Mouse (Mus musculus) C2C12 (cell line): ENCODE data around the gene Asic3. TPM values are rescaled to one million over a fixed set of nuclear protein-coding genes. Genes with fewer than 3 reads are reported as not detected.
A peak's percentile ranks its signal among the peaks of the same experiment; 100 is the strongest.

Experiments
- H3K27me3 ChIP-seq: one replicate; pipeline ENCODE4 v1.6.1; 2011; ENCODE audit not compliant: control insufficient read depth, insufficient read depth, insufficient read length
- H3K36me3 ChIP-seq: one replicate; pipeline ENCODE4 v1.6.1; 2011; ENCODE audit not compliant: control insufficient read depth, insufficient read depth
- H3K4me3 ChIP-seq: one replicate; pipeline ENCODE4 v1.5.1; 2011; ENCODE audit warnings: mild to moderate bottlenecking, control low read depth; ENCODE audit not compliant: poor library complexity, insufficient read depth, severe bottlenecking
- H3K79me2 ChIP-seq: one replicate; pipeline ENCODE4 v1.6.1; 2011; ENCODE audit not compliant: control insufficient read depth, insufficient read depth
- H3K79me3 ChIP-seq: one replicate; pipeline ENCODE4 v1.6.1; 2011; ENCODE audit warnings: low read depth, control low read depth
- H3ac ChIP-seq: one replicate; pipeline ENCODE3; 2011; ENCODE audit warnings: low read depth; ENCODE audit not compliant: control insufficient read depth, insufficient read length
- CEBPB ChIP-seq: IDR thresholded peaks from one replicate; pipeline ENCODE4 v1.6.1; 2011; ENCODE audit warnings: low read depth, mild to moderate bottlenecking, control low read depth, moderate library complexity
- CTCF ChIP-seq: IDR thresholded peaks from one replicate; pipeline ENCODE4 v1.5.1; 2011; ENCODE audit not compliant: control insufficient read depth, insufficient read depth, insufficient read length
- FOSL1 ChIP-seq: IDR thresholded peaks from one replicate; pipeline ENCODE4 v1.8.0; 2011; ENCODE audit warnings: mild to moderate bottlenecking, low read length; ENCODE audit not compliant: poor library complexity, insufficient read depth, severe bottlenecking
- MAX ChIP-seq: IDR thresholded peaks from one replicate; pipeline ENCODE4 v1.6.1; 2011; ENCODE audit warnings: mild to moderate bottlenecking, control low read depth
- MYOD1 ChIP-seq: IDR thresholded peaks from one replicate; pipeline ENCODE4 v1.6.1; 2011; ENCODE audit warnings: low read depth; ENCODE audit not compliant: control insufficient read depth, insufficient read length
- MYOG ChIP-seq: IDR thresholded peaks from one replicate; pipeline ENCODE4 v1.6.1; 2011; ENCODE audit not compliant: control insufficient read depth, insufficient read length; ENCODE audit errors: extremely low read depth
- USF1 ChIP-seq: IDR thresholded peaks from one replicate; pipeline ENCODE4 v1.6.1; 2011; ENCODE audit warnings: low read depth, mild to moderate bottlenecking, control low read depth, moderate library complexity
- polyA plus RNA-seq: library from polyadenylated mRNA; unstranded; fragments of >200 nt; fragmentation: generic; extraction: Trizol; gene quantifications from one replicate; pipeline ENCODE4 v1.2.1, GENCODE M21; 2012; ENCODE audit warnings: missing spikeins

Asic3 gene
- polyA plus RNA-seq, 1 experiment = 0.19 TPM

DNA sequence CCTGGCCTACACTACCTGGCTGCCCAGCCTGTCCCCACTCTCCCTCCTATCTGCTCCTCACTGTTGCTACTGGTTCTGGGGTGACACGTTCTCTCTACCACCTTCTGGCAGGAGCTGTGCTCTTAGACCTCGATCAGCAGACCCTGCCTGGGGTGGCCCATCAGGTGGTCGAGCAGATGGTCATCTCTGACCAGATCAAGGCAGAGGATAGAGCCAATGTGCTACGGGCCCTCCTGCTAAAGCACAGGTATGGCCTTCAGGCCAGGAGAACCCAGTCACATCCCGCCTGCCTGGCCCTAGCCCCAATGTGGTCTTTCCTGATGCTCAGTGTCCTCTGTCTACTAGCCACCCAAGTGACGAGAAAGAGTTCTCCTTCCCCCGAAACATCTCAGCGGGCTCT is 20.8 kb downstream of the Asic3 start:
- TF ChIP-seq CEBPB (no peak), MYOG (no peak), MAX (no peak), MYOD1 (no peak), CTCF (no peak), USF1 (no peak), FOSL1 (no peak)
- H3K4me3 ChIP-seq = no peak overlapping the region

DNA sequence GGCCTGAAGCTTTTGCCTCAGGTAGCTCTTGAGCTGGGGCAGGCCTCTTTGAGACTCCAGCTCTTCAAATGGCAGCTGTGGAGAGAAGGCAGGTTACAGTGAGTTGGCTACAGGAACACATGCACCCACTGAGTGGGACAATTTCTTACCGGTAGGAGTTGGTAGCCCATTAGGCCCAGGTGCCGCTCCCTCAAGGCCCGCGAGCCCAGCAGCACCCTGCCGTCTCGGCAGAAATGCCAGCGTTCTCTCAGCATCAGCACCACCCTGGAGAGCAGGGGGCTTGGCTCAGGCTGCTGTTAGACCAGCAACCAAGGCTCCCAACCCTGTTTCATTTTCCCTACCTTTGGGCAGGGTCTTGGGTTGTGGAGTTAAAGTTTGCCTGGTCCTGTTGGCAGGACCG is 28.0 kb downstream of the Asic3 start:
- TF ChIP-seq MYOG = no peak
- no peak for TF ChIP-seq CTCF
- no peak for TF ChIP-seq USF1
- TF ChIP-seq MYOD1 = no peak
- TF ChIP-seq CEBPB = no peak
- no peak for TF ChIP-seq MAX
- no peak for TF ChIP-seq FOSL1
- H3K36me3 ChIP-seq = peaks cover 70% of the 10 kb centered on the region

More for the DNA sequence above, 20.8 kb downstream of the Asic3 start:
- H3ac ChIP-seq = no peak overlapping the region
- H3K27me3 ChIP-seq = no peaks in the 10 kb centered on the region
- no peaks in the 10 kb centered on the region for H3K79me3 ChIP-seq
- H3K36me3 ChIP-seq = peaks cover 83% of the 10 kb centered on the region
- no peaks in the 10 kb centered on the region for H3K79me2 ChIP-seq

DNA sequence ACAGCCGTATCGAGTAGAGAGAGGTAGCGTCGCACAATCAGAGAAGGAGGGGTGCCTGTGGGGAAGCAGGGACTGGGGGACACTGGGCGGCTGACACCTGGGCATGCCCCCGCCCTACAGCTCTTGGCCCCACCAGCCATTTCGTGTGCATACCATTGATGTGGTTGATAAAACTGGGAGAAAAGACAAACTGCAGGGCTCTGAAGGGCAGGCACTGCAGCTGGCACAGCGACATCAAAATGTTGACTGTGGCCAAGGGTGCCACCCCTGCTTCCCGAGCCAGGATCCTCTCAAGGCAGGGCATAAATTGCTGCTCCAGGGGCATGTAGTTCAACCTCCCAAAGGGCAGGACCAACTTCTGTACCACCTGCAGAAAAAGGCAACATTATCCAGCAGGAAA is 28.8 kb downstream of the Asic3 start:
- Histone ChIP-seq H3ac (no peak overlapping the region), H3K4me3 (no peak overlapping the region), H3K79me3 (peaks cover 8% of the 10 kb centered on the region), H3K27me3 (no peaks in the 10 kb centered on the region), H3K36me3 (peaks cover 62% of the 10 kb centered on the region), H3K79me2 (peaks cover 22% of the 10 kb centered on the region)
- TF ChIP-seq MYOG = no peak
- TF ChIP-seq MAX = no peak
- TF ChIP-seq USF1 = no peak
- TF ChIP-seq MYOD1 = no peak
- TF ChIP-seq CEBPB = no peak
- no peak for TF ChIP-seq FOSL1
- TF ChIP-seq CTCF = no peak

More for the DNA sequence above, 28.0 kb downstream of the Asic3 start:
- Histone ChIP-seq H3K4me3 (no peak overlapping the region), H3K79me2 (peaks cover 22% of the 10 kb centered on the region), H3K27me3 (no peaks in the 10 kb centered on the region), H3ac (no peak overlapping the region), H3K79me3 (peaks cover 8% of the 10 kb centered on the region)

DNA sequence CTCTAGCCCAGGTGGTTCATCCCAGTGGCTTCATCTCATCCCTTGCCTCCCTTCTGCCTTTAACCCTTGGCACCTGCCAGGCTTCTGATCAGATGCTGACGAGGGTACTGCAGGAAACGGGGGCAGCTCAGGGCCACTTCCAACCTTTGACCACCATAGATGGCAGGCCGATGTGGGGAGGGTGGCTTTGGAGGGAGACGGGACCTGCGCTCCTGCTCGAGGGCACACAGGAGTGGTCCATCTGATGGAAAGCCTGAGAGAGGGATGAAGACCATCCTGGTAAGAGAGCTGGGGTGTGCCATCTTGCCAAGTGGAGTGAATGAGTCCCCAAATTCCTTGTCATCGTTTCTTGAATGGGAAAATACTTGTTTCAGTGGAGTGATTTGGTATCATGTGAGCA is 30.0 kb downstream of the Asic3 start:
- no peak overlapping the region for H3ac ChIP-seq
- peaks cover 50% of the 10 kb centered on the region for H3K36me3 ChIP-seq
- no peaks in the 10 kb centered on the region for H3K27me3 ChIP-seq
- peaks cover 22% of the 10 kb centered on the region for H3K79me2 ChIP-seq
- H3K79me3 ChIP-seq = peaks cover 8% of the 10 kb centered on the region
- no peak for TF ChIP-seq MYOD1
- TF ChIP-seq CTCF = no peak
- no peak for TF ChIP-seq MAX
- no peak for TF ChIP-seq FOSL1
- no peak for TF ChIP-seq CEBPB
- TF ChIP-seq MYOG = no peak
- TF ChIP-seq USF1 = no peak
- H3K4me3 ChIP-seq = no peak overlapping the region

DNA sequence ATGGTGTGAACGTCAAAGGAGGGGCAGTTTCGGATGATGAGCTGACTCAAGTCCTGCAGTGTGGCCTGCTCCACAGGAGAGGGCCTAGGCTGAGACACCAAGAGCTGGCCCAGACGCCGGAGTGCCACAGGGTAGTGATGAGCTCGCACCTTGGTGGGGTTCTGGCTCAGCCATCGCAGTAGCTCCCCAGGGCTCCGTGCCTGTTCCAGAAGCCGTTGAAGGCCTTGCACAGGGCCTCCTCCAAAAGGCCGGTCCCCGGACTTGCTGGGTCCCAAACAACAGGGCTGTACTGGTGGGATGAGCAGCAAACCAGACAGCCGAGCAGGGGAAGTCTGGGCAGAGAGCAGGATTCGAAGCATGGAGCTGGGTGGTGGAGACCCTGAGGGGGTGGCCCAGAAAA is 30.7 kb downstream of the Asic3 start:
- peaks cover 43% of the 10 kb centered on the region for H3K36me3 ChIP-seq

DNA sequence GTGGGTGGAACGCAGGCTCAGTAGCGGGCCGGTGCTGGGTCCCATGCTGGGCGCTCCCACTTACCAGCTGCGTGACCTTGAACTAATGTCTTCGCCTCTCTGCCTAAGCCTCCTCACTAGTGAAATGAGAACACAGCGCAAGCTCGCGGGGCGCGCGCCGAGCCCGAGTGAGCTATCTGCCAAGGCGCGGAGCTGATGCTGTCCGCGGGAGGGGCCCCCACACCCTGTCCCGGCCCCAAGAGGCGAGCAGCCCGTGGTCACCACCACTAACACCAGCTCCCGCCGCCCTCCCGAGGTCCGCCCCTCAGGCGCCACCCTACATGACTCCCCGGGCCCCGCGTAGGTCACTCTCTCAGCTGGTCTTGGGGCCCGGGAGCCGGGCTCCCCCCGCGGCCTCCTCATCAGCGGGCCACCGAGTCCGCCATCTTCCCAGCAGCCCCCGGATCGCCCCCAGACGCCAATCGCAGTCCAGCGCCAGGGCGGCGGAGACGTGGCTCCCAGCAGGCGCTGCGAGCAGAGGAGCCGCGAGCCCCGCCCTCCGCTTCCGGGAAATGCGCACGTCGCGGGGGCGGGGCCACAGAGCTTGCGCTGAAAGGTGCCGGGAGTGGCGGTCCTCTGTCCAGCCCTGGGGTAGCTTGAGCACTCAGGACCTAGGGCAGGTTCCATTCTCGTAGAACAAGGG is 31.7 kb downstream of the Asic3 start, which contains the start of gene Fastk:
Fastk (minus strand) TSS at position 542 of the 682 bp plus-strand sequence.
- H3K79me3 ChIP-seq = peaks cover 8% of the 10 kb centered on the region
- H3K79me2 ChIP-seq = peaks cover 22% of the 10 kb centered on the region
- peak within 1 kb of the TSS; percentile 89 for H3ac ChIP-seq
- TF ChIP-seq CEBPB = no peak
- TF ChIP-seq MAX = no peak
- TF ChIP-seq MYOD1 = no peak
- TF ChIP-seq CTCF = no peak
- TF ChIP-seq MYOG = no peak
- no peak for TF ChIP-seq FOSL1
- no peak for TF ChIP-seq USF1
- no peaks in the 10 kb centered on the region for H3K27me3 ChIP-seq
- peak within 1 kb of the TSS; percentile 75 for H3K4me3 ChIP-seq
- H3K36me3 ChIP-seq = peaks cover 35% of the 10 kb centered on the region

More for the DNA sequence above, 30.7 kb downstream of the Asic3 start:
- H3K79me2 ChIP-seq = peaks cover 22% of the 10 kb centered on the region
- no peak for TF ChIP-seq USF1
- no peak for TF ChIP-seq MYOG
- TF ChIP-seq MAX = no peak
- no peak for TF ChIP-seq FOSL1
- H3ac ChIP-seq = peak overlapping the region; percentile 41
- H3K4me3 ChIP-seq = peak overlapping the region; percentile 75
- no peaks in the 10 kb centered on the region for H3K27me3 ChIP-seq
- H3K79me3 ChIP-seq = peaks cover 8% of the 10 kb centered on the region
